Mouse (Mus musculus) CD4-positive, CD25-positive, alpha-beta regulatory T cell, adult 4 months (primary cell): ENCODE data around the gene Sbk1. TPM values are rescaled to one million over a fixed set of nuclear protein-coding genes. Genes with fewer than 3 reads are reported as not detected.
"Not testable (repeated sequence)": the region's sequence is repeated elsewhere in the genome, so short reads cannot be mapped to it uniquely, and the experiment has no call there.

Experiments used
- ATAC-seq: one replicate; pipeline ENCODE4 v1.8.0; 2017
- polyA plus RNA-seq, 2 experiments: library from polyadenylated mRNA; unstranded; fragments of 100-300 nt; shearing (Covaris generic); gene quantifications; one replicate each; pipeline ENCODE4 v1.2.1; 2017

Sbk1 gene
- polyA plus RNA-seq, 2 experiments from 2014 or later, result 2.7 to 5.0 TPM

DNA sequence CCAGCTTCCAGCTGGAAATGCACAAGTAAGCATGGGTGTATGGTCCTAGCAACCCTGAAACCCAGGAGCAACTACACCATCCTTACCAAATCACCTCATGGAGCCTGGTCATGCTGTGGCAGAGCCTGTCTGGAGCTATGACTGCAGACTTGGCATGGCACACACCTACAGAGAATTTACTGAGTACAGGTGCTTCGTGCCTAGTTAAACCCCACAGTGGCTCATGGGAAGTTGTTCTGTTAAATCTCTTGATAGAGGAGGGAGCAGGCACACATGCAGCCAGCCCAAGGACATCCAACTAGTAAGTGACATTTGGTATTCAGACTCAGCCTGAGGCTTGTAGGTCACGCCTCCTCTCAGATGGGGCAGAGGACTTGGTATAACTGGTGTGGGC, 15.7 kb downstream of the Sbk1 start:
- ATAC-seq, result no peak

DNA sequence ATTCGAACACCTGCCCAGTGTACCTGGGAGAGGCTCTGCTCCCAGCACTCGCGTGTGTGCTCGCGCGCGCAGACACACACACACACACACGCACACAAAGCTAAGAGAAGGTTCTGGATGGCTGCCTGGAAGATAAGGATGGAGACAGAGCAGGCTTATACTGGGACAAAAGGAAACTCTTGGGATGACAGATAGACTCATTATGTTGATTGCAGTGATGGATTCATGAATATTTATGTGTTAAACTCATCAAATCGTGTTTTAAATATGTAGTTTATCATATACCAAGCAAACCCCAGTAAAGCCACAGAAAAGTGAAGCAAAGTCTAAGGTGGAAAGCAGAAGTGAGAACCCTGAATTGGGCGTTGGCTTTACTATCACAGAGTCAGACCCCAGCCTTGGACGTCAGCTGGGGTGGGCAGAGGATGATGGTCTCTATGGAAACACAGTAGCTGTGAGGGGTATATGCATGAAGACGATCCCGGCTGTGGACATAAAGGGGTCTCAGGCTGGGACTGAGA, 16.2 kb downstream of the Sbk1 start:
- ATAC-seq, result no peak

DNA sequence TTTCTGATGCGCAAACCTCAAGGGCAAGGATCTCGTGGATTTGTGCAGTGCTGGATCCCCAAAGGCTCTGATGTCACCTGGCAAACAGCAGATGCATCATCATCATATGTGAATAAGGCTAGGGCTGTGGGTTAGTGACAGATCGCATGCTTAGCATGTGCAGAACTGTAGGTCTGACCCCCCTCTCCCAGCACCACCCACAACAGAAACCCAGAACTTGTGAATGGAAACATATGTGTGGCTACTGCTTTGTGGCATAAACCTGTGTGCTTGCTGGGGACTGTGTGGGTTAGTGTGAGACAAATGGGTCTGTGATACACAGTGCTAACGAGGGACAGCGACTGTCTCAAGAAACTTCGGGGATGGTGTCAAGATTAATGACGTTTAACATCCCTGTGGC, 17.0 kb downstream of the Sbk1 start:
- ATAC-seq, result no peak

- no peak for ATAC-seq
Measured at GRCm38 (mm10) chr7:126289956-126290355, 17.5 kb downstream of the Sbk1 start.

GRCm38 (mm10) chr7:126291681-126292545, 19.5 kb downstream of the Sbk1 start:
- ATAC-seq, result no peak

DNA sequence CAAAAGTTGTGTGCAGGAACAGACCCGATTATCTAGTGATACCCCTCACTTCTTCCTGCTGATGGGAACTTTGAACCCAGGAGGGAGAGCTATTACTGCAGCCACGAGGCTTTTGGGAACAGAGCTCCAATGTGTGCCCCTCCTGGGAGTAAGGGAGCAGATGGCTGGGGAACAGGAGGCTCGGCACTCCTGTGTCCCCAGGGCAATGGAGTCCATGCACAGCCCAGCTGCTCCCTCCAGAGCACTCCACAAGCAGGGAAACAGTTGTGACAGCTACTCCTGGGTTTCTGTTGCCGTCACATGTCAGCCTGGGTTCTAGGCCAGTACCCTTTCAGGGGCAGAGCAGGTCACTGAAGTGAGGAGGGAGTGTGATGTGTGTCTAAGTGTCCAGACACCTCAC, 20.7 kb downstream of the Sbk1 start:
- ATAC-seq, result no peak

GRCm38 (mm10) chr7:126297579-126298460, 25.4 kb downstream of the Sbk1 start:
- ATAC-seq, result no peak

DNA sequence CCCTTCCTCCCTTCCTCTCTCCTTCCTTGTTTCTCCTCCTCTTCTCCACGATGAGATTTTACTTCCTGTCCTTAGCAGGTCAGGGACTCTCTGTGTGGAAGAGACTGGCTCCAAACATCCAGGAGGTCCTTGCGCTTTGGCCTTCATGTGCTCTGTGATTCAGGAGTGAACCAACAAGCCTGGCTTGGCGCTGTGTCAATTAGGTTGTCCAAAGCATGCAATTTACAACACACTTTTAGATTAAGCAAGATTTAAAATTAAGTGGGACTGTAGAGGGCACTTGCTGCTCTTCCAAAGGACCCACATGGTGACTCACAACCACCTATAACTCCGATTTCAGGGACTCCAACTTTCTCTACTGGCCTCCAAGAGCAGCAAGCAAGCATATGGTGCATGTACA, 26.4 kb downstream of the Sbk1 start:
- ATAC-seq, result no peak

DNA sequence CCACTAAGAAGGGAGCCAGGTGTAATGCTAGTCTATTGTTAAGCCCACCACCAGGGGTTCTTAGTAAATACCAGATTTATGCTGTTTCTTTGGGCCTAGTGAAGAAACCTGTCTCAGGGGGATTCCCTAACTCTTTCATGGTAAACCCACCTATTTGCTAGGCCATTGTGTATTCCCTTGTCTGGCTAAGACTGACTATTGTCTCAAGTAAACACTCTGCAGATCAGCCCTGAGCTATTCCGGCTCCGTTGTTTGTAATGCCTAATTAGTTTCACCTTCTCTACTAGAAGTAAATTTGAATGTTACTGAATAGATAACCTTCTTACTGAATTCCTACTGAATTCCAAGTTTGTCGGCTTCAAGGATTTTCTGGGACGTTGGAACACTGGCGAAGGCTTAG, 29.4 kb downstream of the Sbk1 start:
- ATAC-seq, result not testable (repeated sequence)

DNA sequence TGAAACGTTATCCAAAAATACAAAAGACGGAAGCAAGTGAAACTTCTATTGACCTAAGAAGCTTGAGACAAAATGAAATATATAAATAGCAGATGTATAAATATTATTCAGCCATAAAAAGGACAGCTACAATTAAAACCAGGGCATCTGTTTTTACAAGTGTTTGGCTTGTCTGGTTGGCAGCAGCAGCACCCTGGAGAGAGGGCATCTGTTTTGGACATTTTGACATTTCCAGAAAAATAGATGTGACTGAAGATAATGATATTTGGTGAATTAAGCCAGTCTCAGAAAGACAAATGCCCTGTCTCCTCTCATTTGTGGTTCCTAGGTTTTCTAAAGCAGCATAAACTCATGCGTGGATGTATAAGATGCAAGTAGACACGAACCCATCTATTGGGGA, 39.4 kb downstream of the Sbk1 start:
- no peak for ATAC-seq

DNA sequence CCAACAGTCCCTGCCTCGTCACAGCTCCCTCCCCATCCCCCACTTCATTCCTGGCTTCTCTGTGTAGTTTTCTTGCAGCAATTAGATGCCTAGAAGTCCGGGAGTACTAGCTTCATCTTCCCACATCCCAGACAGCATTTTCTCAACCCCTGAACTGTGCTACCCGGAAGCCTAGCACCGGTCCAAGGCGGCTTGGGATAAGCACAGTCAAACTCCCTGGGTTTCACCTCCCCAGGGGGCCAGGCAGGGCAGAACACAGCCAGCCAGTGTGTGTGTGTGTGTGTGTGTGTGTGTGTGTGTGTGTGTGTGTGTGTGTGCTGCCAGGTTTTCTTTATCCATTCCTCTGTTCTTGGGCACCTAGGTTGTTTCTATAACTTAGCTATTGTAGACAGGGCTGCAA, 40.9 kb downstream of the Sbk1 start:
- no peak for ATAC-seq

DNA sequence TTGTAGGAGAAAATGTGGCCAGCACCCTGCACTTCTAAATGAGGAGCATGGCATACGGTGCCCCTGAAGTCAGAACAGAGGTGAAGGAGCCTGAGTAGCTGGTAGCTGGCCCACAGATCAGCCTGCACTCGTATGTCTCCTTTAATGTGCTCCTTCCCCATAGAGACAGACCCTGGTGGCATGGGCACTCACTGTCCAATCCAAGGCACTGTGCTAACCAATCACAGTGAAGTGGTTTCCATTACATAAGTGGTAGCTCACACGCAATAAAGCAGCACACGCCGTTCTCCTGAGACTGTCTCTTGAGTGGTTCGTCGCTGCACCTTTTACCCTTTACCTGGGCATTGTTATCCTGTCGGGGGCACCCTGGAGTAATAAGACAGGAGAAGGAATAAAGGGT, 41.9 kb downstream of the Sbk1 start:
- ATAC-seq, result no peak

DNA sequence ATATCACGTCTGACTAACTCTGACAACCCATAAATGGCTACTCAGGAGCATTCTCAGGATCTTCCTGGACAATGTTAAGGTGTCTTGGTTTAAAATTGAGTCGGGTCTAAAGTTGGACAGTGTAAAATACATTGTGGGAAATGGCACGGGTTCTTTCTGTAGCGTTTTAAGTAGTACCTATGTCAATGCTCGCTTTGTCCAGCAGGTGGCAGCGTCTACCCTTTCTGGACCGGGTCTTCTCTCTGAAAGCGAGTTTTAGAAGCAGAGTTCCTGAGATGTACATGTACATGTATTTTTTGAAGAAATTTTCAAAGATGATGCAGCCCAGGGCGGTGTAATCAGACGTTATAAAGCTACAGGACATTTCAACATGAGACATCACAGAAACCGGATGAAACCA, 51.3 kb downstream of the Sbk1 start:
- peak; percentile 83 for ATAC-seq

GRCm38 (mm10) chr7:126324791-126325190, 52.4 kb downstream of the Sbk1 start:
- no peak for ATAC-seq

- ATAC-seq, result not testable (repeated sequence)
Measured at GRCm38 (mm10) chr7:126325576-126326273, 53.3 kb downstream of the Sbk1 start.

DNA sequence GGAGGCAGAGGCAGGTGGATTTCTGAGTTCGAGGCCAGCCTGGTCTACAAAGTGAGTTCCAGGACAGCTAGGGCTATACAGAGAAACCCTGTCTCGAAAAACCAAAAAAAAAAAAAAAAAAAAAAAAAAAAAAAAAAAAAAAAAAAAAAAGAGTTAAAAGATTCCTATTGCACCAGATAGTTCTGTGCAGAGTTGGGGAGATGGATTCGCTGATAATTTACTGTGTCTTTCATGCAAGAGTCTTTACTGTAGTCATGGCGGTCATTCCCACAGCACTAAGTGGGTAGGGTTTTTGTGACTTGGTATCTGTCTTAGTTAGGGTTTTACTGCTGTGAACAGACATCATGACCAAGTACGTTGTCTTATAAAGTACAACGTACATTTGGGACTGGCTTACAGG, 56.4 kb downstream of the Sbk1 start:
- ATAC-seq, result not testable (repeated sequence)

DNA sequence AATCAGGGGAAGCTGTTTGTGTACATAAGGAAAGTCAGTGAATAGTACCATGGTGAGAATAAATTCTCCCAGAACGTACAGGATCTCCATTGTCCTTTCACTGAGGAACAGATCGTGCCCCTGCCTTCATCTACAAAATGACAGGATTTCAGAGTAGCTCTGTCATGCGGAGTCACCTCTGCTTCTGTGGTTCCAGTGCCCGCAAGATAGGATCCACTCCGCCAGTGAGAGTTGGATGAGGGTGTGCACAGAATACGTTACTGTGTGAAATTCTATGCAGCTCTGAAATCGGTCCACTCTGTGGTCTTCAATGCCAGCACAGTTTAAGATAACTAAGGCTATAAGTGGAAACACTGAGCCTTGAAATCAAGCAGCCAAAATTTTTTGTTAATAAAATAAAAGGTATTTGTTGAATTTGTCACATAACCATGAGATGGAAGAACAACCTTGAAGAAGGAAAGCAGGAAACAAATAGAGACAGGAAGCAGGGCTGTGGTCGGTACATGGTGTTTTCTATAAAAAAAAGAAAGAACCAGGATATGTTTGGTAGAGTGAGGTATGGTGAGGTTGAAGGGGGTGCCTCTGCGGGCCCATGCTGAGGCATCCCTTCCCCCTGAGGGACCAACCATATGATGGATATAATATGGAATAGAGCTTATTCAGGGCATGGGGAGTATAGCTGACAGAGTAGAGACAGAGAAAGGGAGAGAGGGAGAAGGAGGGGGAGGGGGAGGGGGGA, 57.7 kb downstream of the Sbk1 start:
- peak; percentile 96 for ATAC-seq

GRCm38 (mm10) chr7:126330693-126331092, 58.3 kb downstream of the Sbk1 start:
- no peak for ATAC-seq

DNA sequence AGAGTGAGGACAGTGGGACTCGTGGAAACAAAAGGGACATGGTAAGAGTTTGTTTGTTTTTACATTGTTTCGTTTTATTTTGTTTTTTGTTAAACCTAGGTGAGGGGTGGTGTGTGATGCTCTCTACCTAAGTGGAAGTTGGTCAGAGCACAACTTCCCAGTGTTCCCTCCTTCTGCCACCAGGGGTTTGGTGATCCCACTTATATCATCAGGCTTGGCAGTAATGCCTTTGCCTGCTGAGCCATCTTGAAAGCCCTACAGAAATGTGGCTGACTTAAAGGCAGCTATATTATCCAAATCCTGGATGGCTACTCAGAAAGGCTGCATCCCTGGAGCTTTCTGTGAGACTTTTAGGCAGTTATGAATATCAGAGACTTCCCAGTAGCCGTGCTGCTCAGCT, 60.3 kb downstream of the Sbk1 start:
- ATAC-seq, result no peak

- no peak for ATAC-seq
Measured at GRCm38 (mm10) chr7:126335556-126335955, 63.1 kb downstream of the Sbk1 start.

DNA sequence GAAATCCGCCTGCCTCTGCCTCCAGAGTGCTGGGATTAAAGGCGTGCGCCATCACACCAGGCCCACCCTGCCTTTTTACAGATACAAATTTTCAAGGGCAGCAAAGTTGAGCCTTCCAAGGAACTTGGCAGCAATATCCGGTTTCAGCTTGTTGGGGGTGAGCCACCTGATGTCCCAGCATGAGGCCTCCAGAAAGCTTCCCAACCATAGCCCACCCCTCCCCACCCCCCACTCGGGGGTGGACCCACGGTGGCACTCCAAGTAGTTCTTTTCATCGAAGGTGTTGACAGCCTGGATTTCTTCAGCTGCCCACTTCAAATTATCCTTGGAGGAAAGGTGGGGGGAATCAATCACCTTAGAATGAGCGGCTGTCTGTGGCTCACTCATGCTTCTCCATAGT, 66.5 kb downstream of the Sbk1 start:
- no peak for ATAC-seq

DNA sequence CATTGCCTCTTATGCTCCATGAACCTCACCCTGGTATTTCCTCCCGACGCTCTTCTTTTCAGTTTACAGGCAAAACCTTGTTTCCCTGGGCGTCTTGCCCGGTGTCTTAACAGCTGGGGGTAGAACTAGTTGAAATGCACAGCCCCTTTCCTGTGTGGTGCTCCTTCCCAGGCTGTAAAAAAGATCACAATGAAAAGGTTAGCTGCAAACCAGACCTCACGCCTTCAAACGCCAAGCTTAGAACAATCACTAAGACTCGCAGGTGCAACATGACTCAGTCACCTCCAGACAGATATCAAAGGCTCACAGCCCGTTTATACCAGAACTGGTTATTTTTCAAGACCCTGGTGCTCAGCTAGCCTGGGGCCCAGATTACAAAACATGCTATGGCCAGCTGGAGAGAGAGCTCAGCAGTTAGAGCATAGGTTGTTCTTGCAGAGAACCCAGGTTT, 67.1 kb downstream of the Sbk1 start:
- ATAC-seq, result peak; percentile 46
